Mouse (Mus musculus) ES-Bruce4 (cell line): ENCODE data around the gene Rap1a.

ENCODE experiments used
- EP300 ChIP-seq: IDR thresholded peaks from 2 replicates; pipeline ENCODE4 v1.6.1; 2011; ENCODE audit warnings: low read depth, low read length; ENCODE audit not compliant: insufficient read depth
- POLR2A ChIP-seq: IDR thresholded peaks from one replicate; pipeline ENCODE4 v1.8.1; 2011; ENCODE audit warnings: low read length; ENCODE audit not compliant: insufficient read depth

DNA sequence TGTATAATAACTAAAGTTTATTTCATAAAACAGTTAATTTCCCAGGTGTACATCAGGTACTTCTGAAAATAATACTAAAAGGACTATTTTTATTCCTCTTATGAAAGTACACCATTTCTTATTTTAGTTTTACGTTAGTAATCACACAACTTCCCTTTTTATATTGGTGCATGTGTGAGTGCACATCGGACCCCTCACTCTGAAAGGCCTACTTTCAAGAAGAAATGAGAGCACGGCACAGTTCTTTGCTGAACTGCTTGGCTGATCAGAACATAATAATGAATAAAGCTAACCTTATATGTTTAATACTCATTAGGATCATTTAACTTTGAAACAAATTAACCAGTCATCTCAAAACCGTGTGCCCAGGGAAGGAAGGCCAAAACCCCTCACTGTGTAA is 4.4 kb downstream of the Rap1a start:
- no peak for TF ChIP-seq POLR2A
- TF ChIP-seq EP300: no peak
